Mouse (Mus musculus): ENCODE measurements around the gene Hoxd12. TPM values are rescaled to one million over a fixed set of nuclear protein-coding genes. Genes with fewer than 3 reads are reported as not detected.

Hoxd12 gene
- total and polyA plus RNA-seq, 3 experiments = not detected

- Histone ChIP-seq H3K4me1 (ENCODE audit: control insufficient read depth in 1 of 2, insufficient read depth in 2 of 2, low read length in 2 of 2) (no peaks in the 10 kb centered on the region), H3K4me3 (ENCODE audit: control insufficient read depth in 1 of 2, insufficient read depth in 1 of 2, low read depth in 2 of 2, low read length in 2 of 2) (peak overlapping the region; percentile 26 to 44; a peak in 3 of 4 replicates), H3K27me3 (ENCODE audit: control insufficient read depth in 1 of 2, insufficient read depth in 2 of 2, low read length in 2 of 2) (peaks cover 0 to 1% of the 10 kb centered on the region in 2 experiments; a peak in 1 of 4 replicates), H3K36me3 (ENCODE audit: control insufficient read depth in 1 of 2, insufficient read depth in 2 of 2, low read length in 2 of 2) (no peaks in the 10 kb centered on the region), H3K9ac (ENCODE audit: control insufficient read depth, low read depth, low read length, poor library complexity, severe bottlenecking) (peak overlapping the region; percentile 19; the same call in 1 of the 2 replicates), H3K79me2 (ENCODE audit: control insufficient read depth, insufficient read depth, low read length, poor library complexity) (no peaks in the 10 kb centered on the region), H3K9me3 (replicated peaks; ENCODE audit: insufficient read depth, low read length) (no peaks in the 10 kb centered on the region), H3K27ac (ENCODE audit: control insufficient read depth, low read depth, low read length) (no peak overlapping the region)
- TF ChIP-seq CTCF (IDR thresholded peaks at IDR 0.05 in 2 of 3, conservative IDR thresholded peaks at IDR 0.05 in 1 of 3; ENCODE audit: control insufficient read depth in 1 of 3, insufficient read depth in 1 of 3, low read depth in 2 of 3, low read length in 3 of 3, poor library complexity in 1 of 3, severe bottlenecking in 1 of 3) (peak; percentile 81 to 98 (median 87)), ZC3H11A (IDR thresholded peaks at IDR 0.05; ENCODE audit: low read depth, low read length) (peak; percentile 88), TBP (IDR thresholded peaks at IDR 0.05; ENCODE audit: low read depth, low read length) (no peak), ZKSCAN1 (IDR thresholded peaks at IDR 0.05; ENCODE audit: low read depth, low read length) (no peak), SMC3 (IDR thresholded peaks at IDR 0.05; ENCODE audit: low read depth, low read length) (peak; percentile 86), UBTF (IDR thresholded peaks at IDR 0.05; ENCODE audit: borderline replicate concordance, insufficient read depth, low read depth, low read length) (no peak), POLR2AphosphoS2 (IDR thresholded peaks at IDR 0.05; ENCODE audit: low read length) (no peak), RCOR1 (IDR thresholded peaks at IDR 0.05; ENCODE audit: low read depth, low read length) (no peak), RAD21 (IDR thresholded peaks at IDR 0.05; ENCODE audit: low read depth, low read length) (peak; percentile 93)
- DNase-seq (ENCODE audit: low read depth, low spot score) = peak; percentile 92
These were observed 40.9 kb downstream of the Hoxd12 start for GRCm38 (mm10) chr2:74715504-74716241.

GRCm38 (mm10) chr2:74720384-74720783, 45.6 kb downstream of the Hoxd12 start:
- TF ChIP-seq RCOR1 (IDR thresholded peaks at IDR 0.05; ENCODE audit: low read depth, low read length) (no peak), JUND (IDR thresholded peaks at IDR 0.05; ENCODE audit: low read depth, low read length) (no peak), EP300 (IDR thresholded peaks at IDR 0.05; ENCODE audit: low read depth in 1 of 2, low read length in 2 of 2) (no peak), MAZ (IDR thresholded peaks at IDR 0.05; ENCODE audit: low read depth, low read length) (no peak), BHLHE40 (IDR thresholded peaks at IDR 0.05; ENCODE audit: borderline replicate concordance, low read depth, low read length) (no peak), MYC (IDR thresholded peaks at IDR 0.05; ENCODE audit: low read depth, low read length) (no peak), MAX (IDR thresholded peaks at IDR 0.05; ENCODE audit: low read length) (no peak), ETS1 (IDR thresholded peaks at IDR 0.05; ENCODE audit: low read depth, low read length) (no peak)
- H3K27me3 ChIP-seq (ENCODE audit: control insufficient read depth in 1 of 2, insufficient read depth in 2 of 2, low read length in 2 of 2) = no peaks in the 10 kb centered on the region; a peak in 1 of 4 replicates
- H3K9ac ChIP-seq (ENCODE audit: control insufficient read depth, low read depth, low read length, poor library complexity, severe bottlenecking) = no peak overlapping the region
- H3K36me3 ChIP-seq (ENCODE audit: control insufficient read depth in 1 of 2, insufficient read depth in 2 of 2, low read length in 2 of 2) = no peaks in the 10 kb centered on the region
- no peak overlapping the region for H3K27ac ChIP-seq (ENCODE audit: control insufficient read depth, low read depth, low read length)
- H3K9me3 ChIP-seq (replicated peaks; ENCODE audit: insufficient read depth, low read length) = no peaks in the 10 kb centered on the region
- no peak overlapping the region for H3K4me3 ChIP-seq (ENCODE audit: control insufficient read depth in 1 of 2, insufficient read depth in 1 of 2, low read depth in 2 of 2, low read length in 2 of 2)
- H3K4me1 ChIP-seq (ENCODE audit: control insufficient read depth in 1 of 2, insufficient read depth in 2 of 2, low read length in 2 of 2) = no peaks in the 10 kb centered on the region
- no peak for DNase-seq (ENCODE audit: low read depth, low spot score)
- H3K79me2 ChIP-seq (ENCODE audit: control insufficient read depth, insufficient read depth, low read length, poor library complexity) = no peaks in the 10 kb centered on the region
